Mouse (Mus musculus) left cerebral cortex, postnatal 25 days (tissue): ENCODE measurements around the gene Cd101. TPM values are rescaled to one million over a fixed set of nuclear protein-coding genes. Genes with fewer than 3 reads are reported as not detected.
A peak's percentile ranks its signal among the peaks of the same experiment; 100 is the strongest.

Source experiments
- DNase-seq, 2 experiments: peaks; one replicate each; pipeline ENCODE4 v3.0.0; 2022; ENCODE audit warnings: low spot score in 2 of 2, mixed read lengths in 1 of 2
- intact Hi-C: fragments of 180-260 bp; cut with DNase I; formaldehyde crosslinking; loops from one replicate; pipeline ENCODE4 v1.15.1; 2025
- total RNA-seq, 2 experiments: library from RNA; stranded (reverse); gene quantifications; 2 replicates each; pipeline ENCODE4 v1.2.3; 2021

Cd101 gene
- total RNA-seq, 2 experiments from 2014 or later, result 0.25 to 0.41 TPM

GRCm38 (mm10) chr3:101047586-101048275 lies 18.4 kb upstream of the Cd101 start:
- intact Hi-C loops, result loop anchor here (5.0 kb wide), 1 partner anchor 55 kb away; no protein-coding TSS in a partner anchor

GRCm38 (mm10) chr3:101045431-101045830 lies 16.1 kb upstream of the Cd101 start:
- intact Hi-C loops, result loop anchor here (5.0 kb wide), 1 partner anchor 57 kb away; no protein-coding TSS in a partner anchor
- no peak for DNase-seq

More at GRCm38 (mm10) chr3:101047586-101048275, 18.4 kb upstream of the Cd101 start:
- DNase-seq, result peak; percentile 66 to 91

GRCm38 (mm10) chr3:101044686-101045085 lies 15.3 kb upstream of the Cd101 start:
- DNase-seq, result no peak
- intact Hi-C loops, result loop anchor here (5.0 kb wide), 1 partner anchor 58 kb away; no protein-coding TSS in a partner anchor

- DNase-seq, result no peak
- intact Hi-C loops, result no loop called here
Observed at GRCm38 (mm10) chr3:101041997-101042396, 12.6 kb upstream of the Cd101 start.

GRCm38 (mm10) chr3:101037984-101038545 lies 8.7 kb upstream of the Cd101 start:
- intact Hi-C loops, result no loop called here
- DNase-seq, result no peak

- peak in 1 of 2 experiments; percentile 52 for DNase-seq
- intact Hi-C loops, result no loop called here
Observed at GRCm38 (mm10) chr3:101036001-101036400, 6.6 kb upstream of the Cd101 start.

- DNase-seq, result no peak
- intact Hi-C loops, result no loop called here
Observed at GRCm38 (mm10) chr3:101034509-101034908, 5.2 kb upstream of the Cd101 start.

GRCm38 (mm10) chr3:101033644-101034043 lies 4.3 kb upstream of the Cd101 start:
- intact Hi-C loops, result no loop called here
- no peak for DNase-seq

- intact Hi-C loops, result no loop called here
- no peak for DNase-seq
Observed at GRCm38 (mm10) chr3:101031456-101032142, 2.2 kb upstream of the Cd101 start.

- intact Hi-C loops, result no loop called here
- DNase-seq, result no peak
Observed at GRCm38 (mm10) chr3:101030630-101031029, 1.3 kb upstream of the Cd101 start.

- DNase-seq, result no peak
- intact Hi-C loops, result no loop called here
Observed at GRCm38 (mm10) chr3:101026741-101027140, 2.6 kb downstream of the Cd101 start.

GRCm38 (mm10) chr3:101022967-101023366 lies 6.4 kb downstream of the Cd101 start:
- no peak for DNase-seq

GRCm38 (mm10) chr3:101021481-101022051 lies 7.8 kb downstream of the Cd101 start:
- DNase-seq, result no peak
- intact Hi-C loops, result no loop called here

More at GRCm38 (mm10) chr3:101022967-101023366, 6.4 kb downstream of the Cd101 start:
- intact Hi-C loops, result no loop called here

- intact Hi-C loops, result no loop called here
Observed at GRCm38 (mm10) chr3:101021073-101021472, 8.3 kb downstream of the Cd101 start.

GRCm38 (mm10) chr3:101018494-101018893 lies 10.9 kb downstream of the Cd101 start:
- intact Hi-C loops, result no loop called here
- DNase-seq, result no peak

More at GRCm38 (mm10) chr3:101021073-101021472, 8.3 kb downstream of the Cd101 start:
- DNase-seq, result no peak

- no peak for DNase-seq
- intact Hi-C loops, result no loop called here
Observed at GRCm38 (mm10) chr3:101016050-101016449, 13.3 kb downstream of the Cd101 start.

- intact Hi-C loops, result no loop called here
- DNase-seq, result no peak
Observed at GRCm38 (mm10) chr3:101015254-101015653, 14.1 kb downstream of the Cd101 start.

GRCm38 (mm10) chr3:101013536-101013935 lies 15.8 kb downstream of the Cd101 start:
- intact Hi-C loops, result no loop called here
- DNase-seq, result no peak

GRCm38 (mm10) chr3:101013005-101013404 lies 16.4 kb downstream of the Cd101 start:
- intact Hi-C loops, result no loop called here
- DNase-seq, result no peak

- intact Hi-C loops, result no loop called here
Observed at GRCm38 (mm10) chr3:101012597-101012996, 16.8 kb downstream of the Cd101 start.

More at GRCm38 (mm10) chr3:101012597-101012996, 16.8 kb downstream of the Cd101 start:
- no peak for DNase-seq
